Mouse (Mus musculus) brain, embryonic 18.5 days (tissue): Measurements from ENCODE around the gene Nup43.
A peak's percentile ranks its signal among the peaks of the same experiment; 100 is the strongest.
"Not testable (repeated sequence)": the region's sequence is repeated elsewhere in the genome, so short reads cannot be mapped to it uniquely, and the experiment has no call there.

Experiments
- DNase-seq: peaks from one replicate; pipeline ENCODE4 v3.0.0-alpha.2; 2012; ENCODE audit warnings: low read depth, low spot score

The Nup43 gene

GRCm38 (mm10) chr10:7667342-7667802, at the start of gene Nup43:
Gene Nup43 (plus strand): TSS chr10:7667503.
- DNase-seq, result peak; percentile 87

- not testable (repeated sequence) for DNase-seq
Observed at GRCm38 (mm10) chr10:7617556-7617955, 49.7 kb upstream of the Nup43 start.

- no peak for DNase-seq
Observed at GRCm38 (mm10) chr10:7619821-7620241, 47.5 kb upstream of the Nup43 start.

- DNase-seq, result no peak
Observed at GRCm38 (mm10) chr10:7620723-7621122, 46.6 kb upstream of the Nup43 start.

- no peak for DNase-seq
Observed at GRCm38 (mm10) chr10:7622378-7622777, 44.9 kb upstream of the Nup43 start.

- DNase-seq, result no peak
Observed at GRCm38 (mm10) chr10:7623861-7624518, 43.3 kb upstream of the Nup43 start.

- DNase-seq, result no peak
Observed at GRCm38 (mm10) chr10:7629092-7629491, 38.2 kb upstream of the Nup43 start.

- no peak for DNase-seq
Observed at GRCm38 (mm10) chr10:7630286-7630685, 37.0 kb upstream of the Nup43 start.

GRCm38 (mm10) chr10:7630951-7631720, 36.2 kb upstream of the Nup43 start:
- no peak for DNase-seq

- no peak for DNase-seq
Observed at GRCm38 (mm10) chr10:7640366-7640765, 26.9 kb upstream of the Nup43 start.

- DNase-seq, result no peak
Observed at GRCm38 (mm10) chr10:7645911-7646310, 21.4 kb upstream of the Nup43 start.

- DNase-seq, result no peak
Observed at GRCm38 (mm10) chr10:7649059-7649458, 18.2 kb upstream of the Nup43 start.

- DNase-seq, result no peak
Observed at GRCm38 (mm10) chr10:7651057-7651456, 16.2 kb upstream of the Nup43 start.

GRCm38 (mm10) chr10:7662471-7663141, 4.7 kb upstream of the Nup43 start:
- DNase-seq, result no peak

GRCm38 (mm10) chr10:7663159-7664026, 3.9 kb upstream of the Nup43 start:
- peak; percentile 73 for DNase-seq

- no peak for DNase-seq
Observed at GRCm38 (mm10) chr10:7664027-7664526, 3.2 kb upstream of the Nup43 start.

- no peak for DNase-seq
Observed at GRCm38 (mm10) chr10:7664889-7665288, 2.4 kb upstream of the Nup43 start.

GRCm38 (mm10) chr10:7673673-7674072, 6.4 kb downstream of the Nup43 start:
- no peak for DNase-seq

- DNase-seq, result peak; percentile 64
Observed at GRCm38 (mm10) chr10:7680731-7681301, 13.5 kb downstream of the Nup43 start, which contains the start of the genes Pcmt1 and Lats1. Gene Pcmt1 (minus strand): TSS chr10:7681136. Gene Lats1 (plus strand): TSS chr10:7681214.

GRCm38 (mm10) chr10:7681343-7682025, 14.2 kb downstream of the Nup43 start:
- no peak for DNase-seq
